Mouse (Mus musculus): ENCODE data around the gene Olfr237-ps1. TPM values are rescaled to one million over a fixed set of nuclear protein-coding genes. Genes with fewer than 3 reads are reported as not detected.
"Not testable (repeated sequence)": the region's sequence is repeated elsewhere in the genome, so short reads cannot be mapped to it uniquely, and the experiment has no call there.

Olfr237-ps1 gene
- polyA plus RNA-seq (2015; fragmentation: Nextera tagmentation; extraction: Ambion mirVana) = not detected in 2 replicates

DNA sequence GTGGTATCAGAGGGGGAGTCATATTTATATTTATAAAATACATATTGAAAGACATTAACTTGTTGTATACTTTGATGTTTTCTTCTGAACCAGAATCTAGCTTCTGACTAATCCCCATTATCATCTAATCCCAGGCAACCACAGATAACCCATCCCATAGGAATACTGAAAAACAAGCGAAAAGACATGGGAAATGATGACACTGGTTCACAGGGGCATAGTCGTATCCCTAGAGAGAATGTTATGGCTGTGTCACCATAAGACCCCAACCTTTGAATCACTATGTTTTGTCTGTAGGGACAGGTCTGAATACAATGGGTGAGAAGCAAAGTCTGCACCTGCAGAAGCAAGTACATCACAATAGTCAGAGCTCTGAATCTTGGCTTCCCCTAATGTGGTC is at the start of gene Olfr237-ps1:
Olfr237-ps1 (plus strand) TSS at position 301 of the 400 bp plus-strand sequence.
- not testable (repeated sequence) for H3K36me3 ChIP-seq; H3K9me3 ChIP-seq; H3K4me2 ChIP-seq; H3K4me3 ChIP-seq; ATAC-seq (ENCODE audit: borderline replicate concordance, extremely low read depth, low FRiP score, low TSS enrichment); H3K27ac ChIP-seq; H3K9ac ChIP-seq; H3K27me3 ChIP-seq; H3K4me1 ChIP-seq
- 81% methylated on average over 2 of the region's 2 CpGs for WGBS

DNA sequence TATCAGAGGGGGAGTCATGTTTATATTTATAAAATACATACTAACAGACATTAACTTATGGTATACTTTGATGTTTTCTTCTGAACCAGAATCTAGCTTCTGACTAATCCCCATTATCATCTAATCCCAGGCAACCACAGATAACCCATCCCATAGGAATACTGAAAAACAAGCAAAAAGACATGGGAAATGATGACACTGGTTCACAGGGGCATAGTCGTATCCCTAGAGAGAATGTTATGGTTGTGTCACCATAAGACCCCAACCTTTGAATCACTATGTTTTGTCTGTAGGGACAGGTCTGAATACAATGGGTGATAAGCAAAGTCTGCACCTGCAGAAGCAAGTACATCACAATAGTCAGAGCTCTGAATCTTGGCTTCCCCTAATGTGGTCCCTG is 40.3 kb upstream of the Olfr237-ps1 start, which contains the start of gene Olfr441:
Olfr441 (plus strand) TSS at position 301 of the 400 bp plus-strand sequence.
- WGBS = 71% methylated on average over 1 of the region's 1 CpGs
- not testable (repeated sequence) for ATAC-seq (ENCODE audit: borderline replicate concordance, extremely low read depth, low FRiP score, low TSS enrichment); H3K9ac ChIP-seq

DNA sequence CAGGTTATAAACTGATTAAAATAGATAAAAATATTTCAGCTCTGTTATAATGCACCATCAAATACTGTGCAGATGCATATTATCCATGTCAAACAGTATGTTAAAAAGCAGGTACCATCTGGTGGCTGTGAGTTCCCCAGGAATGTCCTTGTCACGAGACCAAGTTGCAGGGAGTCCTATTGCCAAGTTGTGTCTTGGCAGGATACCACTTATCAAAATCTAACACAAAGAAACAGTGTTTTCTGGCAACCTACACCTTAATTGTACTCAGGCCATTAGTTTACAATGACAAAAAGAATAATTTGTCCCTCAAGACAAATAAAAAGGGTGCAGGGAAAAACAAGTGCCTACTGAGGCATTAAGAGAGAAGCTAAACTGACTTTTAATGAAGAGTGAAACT is 13.1 kb downstream of the Olfr237-ps1 start:
- H3K27me3 ChIP-seq = no peaks in the 10 kb centered on the region
- H3K27ac ChIP-seq = no peak overlapping the region

More for the DNA sequence above, 40.3 kb upstream of the Olfr237-ps1 start, which contains the start of gene Olfr441:
- H3K4me1 ChIP-seq, H3K4me2 ChIP-seq, H3K27ac ChIP-seq, H3K36me3 ChIP-seq, H3K4me3 ChIP-seq, H3K9me3 ChIP-seq, H3K27me3 ChIP-seq: not testable (repeated sequence)

DNA sequence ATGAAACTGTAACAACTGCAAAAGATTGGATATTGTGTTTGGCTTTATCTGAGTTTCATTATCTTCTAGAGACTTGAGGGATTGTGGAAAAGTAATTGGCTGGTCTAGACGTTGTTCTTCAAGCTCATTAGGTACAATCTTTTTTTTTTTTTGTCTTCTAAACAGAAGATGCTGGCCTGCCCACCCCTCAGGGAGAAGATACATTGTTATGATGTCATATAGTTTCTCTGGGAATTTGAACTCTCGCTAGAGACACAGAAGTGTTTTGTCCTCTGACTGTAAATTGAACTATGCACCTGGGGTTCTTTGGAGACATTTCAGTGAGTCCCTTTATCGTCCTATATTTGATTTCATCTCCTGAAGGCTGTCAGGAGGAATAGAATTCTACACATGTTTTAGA is 16.6 kb downstream of the Olfr237-ps1 start, which contains the start of gene Olfr437:
Olfr437 (plus strand) TSS at position 301 of the 400 bp plus-strand sequence.
- Histone ChIP-seq H3K36me3 (no peaks in the 10 kb centered on the region), H3K9ac (no peak within 1 kb of the TSS), H3K4me1 (no peaks in the 10 kb centered on the region), H3K4me2 (no peak within 1 kb of the TSS), H3K27me3 (no peaks in the 10 kb centered on the region), H3K27ac (no peak within 1 kb of the TSS), H3K4me3 (no peak within 1 kb of the TSS), H3K9me3 (no peaks in the 10 kb centered on the region)
- 58% methylated on average over 3 of the region's 3 CpGs for WGBS
- ATAC-seq (ENCODE audit: borderline replicate concordance, extremely low read depth, low FRiP score, low TSS enrichment) = no peak

More for the DNA sequence above, 13.1 kb downstream of the Olfr237-ps1 start:
- no peaks in the 10 kb centered on the region for H3K4me1 ChIP-seq
- no peak for ATAC-seq (ENCODE audit: borderline replicate concordance, extremely low read depth, low FRiP score, low TSS enrichment)
- no peaks in the 10 kb centered on the region for H3K36me3 ChIP-seq
- H3K9ac ChIP-seq = no peak overlapping the region
- H3K9me3 ChIP-seq = no peaks in the 10 kb centered on the region
- H3K4me3 ChIP-seq = no peak overlapping the region
- 56% methylated on average over 1 of the region's 1 CpGs for WGBS
- no peak overlapping the region for H3K4me2 ChIP-seq

DNA sequence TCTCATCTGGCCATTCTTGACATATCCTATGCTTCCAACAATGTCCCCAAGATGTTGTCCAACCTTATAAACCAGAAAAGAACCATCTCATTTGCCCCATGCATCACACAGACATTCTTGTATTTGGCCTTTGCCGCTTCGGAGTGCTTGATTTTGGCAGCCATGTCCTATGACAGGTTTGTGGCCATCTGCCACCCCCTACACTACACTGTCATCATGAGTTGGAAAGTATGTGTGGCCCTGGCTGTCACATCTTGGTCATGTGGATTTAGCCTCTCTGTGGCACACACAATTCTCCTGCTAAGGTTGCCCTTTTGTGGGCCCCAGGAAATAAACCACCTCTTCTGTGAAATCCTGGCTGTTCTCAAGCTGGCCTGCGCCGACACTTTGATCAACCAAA is 20.9 kb downstream of the Olfr237-ps1 start:
- no peaks in the 10 kb centered on the region for H3K4me1 ChIP-seq
- H3K4me2 ChIP-seq = no peak overlapping the region
- H3K9ac ChIP-seq = no peak overlapping the region
- H3K4me3 ChIP-seq = no peak overlapping the region
- WGBS = 85% methylated on average over 4 of the region's 4 CpGs
- H3K27ac ChIP-seq = no peak overlapping the region
- H3K36me3 ChIP-seq = no peaks in the 10 kb centered on the region
- no peak for ATAC-seq (ENCODE audit: borderline replicate concordance, extremely low read depth, low FRiP score, low TSS enrichment)
- no peaks in the 10 kb centered on the region for H3K27me3 ChIP-seq
- no peaks in the 10 kb centered on the region for H3K9me3 ChIP-seq

DNA sequence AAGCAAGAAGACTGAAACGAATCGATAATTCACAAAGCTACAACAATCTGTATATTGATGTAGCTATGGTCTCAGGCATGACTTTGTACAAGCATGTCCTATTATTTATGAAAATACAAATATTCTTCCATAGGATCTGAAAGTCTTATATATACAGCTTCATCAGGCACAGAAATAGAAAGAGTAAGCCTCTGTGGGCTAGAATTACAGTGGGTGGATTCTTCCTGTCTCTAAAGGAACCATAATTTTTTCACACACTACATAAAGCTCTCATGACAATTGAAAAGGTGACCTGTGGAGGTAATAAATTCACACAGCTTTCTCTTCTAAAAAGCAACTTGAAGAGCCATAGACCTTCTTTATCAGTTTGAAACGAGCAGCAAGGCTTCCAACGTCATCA is 25.5 kb downstream of the Olfr237-ps1 start, which contains the start of gene Olfr13:
Olfr13 (plus strand) TSS at position 301 of the 400 bp plus-strand sequence.
- no peak within 1 kb of the TSS for H3K9ac ChIP-seq
- H3K27me3 ChIP-seq = no peaks in the 10 kb centered on the region
- ATAC-seq (ENCODE audit: borderline replicate concordance, extremely low read depth, low FRiP score, low TSS enrichment) = no peak
- H3K4me3 ChIP-seq = no peak within 1 kb of the TSS
- 55% methylated on average over 4 of the region's 4 CpGs for WGBS
- no peaks in the 10 kb centered on the region for H3K9me3 ChIP-seq
- H3K4me1 ChIP-seq = no peaks in the 10 kb centered on the region
- no peak within 1 kb of the TSS for H3K27ac ChIP-seq
- H3K4me2 ChIP-seq = no peak within 1 kb of the TSS
- no peaks in the 10 kb centered on the region for H3K36me3 ChIP-seq

DNA sequence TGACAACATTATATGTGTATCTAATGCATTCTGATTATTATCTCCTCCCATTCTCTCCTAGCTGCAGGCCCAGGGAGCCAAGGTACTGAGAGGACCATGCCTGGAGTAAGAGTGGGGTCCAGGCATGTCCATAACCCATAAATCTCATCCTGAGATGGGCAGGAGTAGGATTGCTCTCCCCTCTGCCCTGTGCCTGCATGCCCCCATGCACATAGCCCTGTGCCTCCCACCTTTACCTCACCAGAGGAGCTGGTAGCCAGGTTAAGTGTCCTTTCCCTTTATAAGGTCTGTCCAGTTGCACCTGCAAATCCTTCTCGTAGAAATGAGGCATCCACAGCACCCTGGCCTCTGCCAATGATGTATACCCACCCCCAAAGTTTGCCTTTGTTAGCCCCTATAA is 31.8 kb downstream of the Olfr237-ps1 start:
- WGBS = 68% methylated on average over 1 of the region's 1 CpGs
- H3K4me1 ChIP-seq = no peaks in the 10 kb centered on the region
- no peak for ATAC-seq (ENCODE audit: borderline replicate concordance, extremely low read depth, low FRiP score, low TSS enrichment)
- H3K9ac ChIP-seq = no peak overlapping the region
- no peaks in the 10 kb centered on the region for H3K27me3 ChIP-seq
- H3K4me2 ChIP-seq = no peak overlapping the region
- no peaks in the 10 kb centered on the region for H3K36me3 ChIP-seq
- no peak overlapping the region for H3K4me3 ChIP-seq
- H3K9me3 ChIP-seq = no peaks in the 10 kb centered on the region
- no peak overlapping the region for H3K27ac ChIP-seq

DNA sequence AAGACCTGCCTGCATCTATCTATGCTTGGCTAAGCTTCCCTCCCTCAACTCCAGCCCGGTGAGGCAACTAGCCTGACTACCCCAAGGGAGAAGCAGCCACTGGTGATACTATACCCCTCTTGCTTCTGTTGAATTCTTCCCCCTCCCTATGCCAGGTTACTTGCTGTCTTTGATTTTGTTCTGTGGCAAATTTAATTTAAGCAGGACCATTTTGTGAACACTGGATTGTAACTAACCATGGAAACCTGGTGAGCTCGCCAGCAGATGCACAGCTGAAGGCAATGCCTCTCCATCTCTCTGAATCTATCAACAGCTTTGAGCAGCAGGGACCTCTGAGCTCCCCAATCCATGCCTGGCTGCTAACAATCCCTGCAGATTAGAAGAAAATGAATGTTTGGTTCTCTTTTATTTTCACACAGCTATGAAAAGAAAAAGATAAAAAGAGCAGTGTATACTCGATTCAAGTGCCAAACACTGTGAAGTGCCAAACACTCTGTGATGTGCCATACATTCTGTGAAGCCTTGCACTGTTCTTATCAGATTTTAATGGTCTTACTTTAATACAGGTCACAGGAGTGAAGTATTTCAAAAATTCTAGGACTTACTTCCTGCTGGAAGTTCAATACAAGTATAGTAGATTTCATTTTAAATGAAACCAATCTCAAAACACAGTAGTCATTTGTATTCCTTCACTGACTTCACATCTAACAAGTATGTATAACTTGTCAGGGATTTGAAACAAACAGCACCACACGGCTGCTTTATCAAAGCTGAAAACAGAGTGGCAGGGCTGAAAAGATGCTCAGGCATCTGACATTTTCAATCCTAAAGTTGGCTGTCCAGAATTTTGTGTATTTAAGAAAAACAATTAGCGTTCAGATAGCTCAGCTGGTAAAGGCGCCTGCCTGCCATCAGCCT is 32.5 kb downstream of the Olfr237-ps1 start:
- H3K4me1 ChIP-seq = no peaks in the 10 kb centered on the region
- no peaks in the 10 kb centered on the region for H3K27me3 ChIP-seq
- no peak overlapping the region for H3K4me3 ChIP-seq
- no peak overlapping the region for H3K4me2 ChIP-seq
- no peaks in the 10 kb centered on the region for H3K36me3 ChIP-seq
- H3K9ac ChIP-seq = no peak overlapping the region
- H3K27ac ChIP-seq = no peak overlapping the region
- 34% methylated on average over 6 of the region's 6 CpGs for WGBS
- no peaks in the 10 kb centered on the region for H3K9me3 ChIP-seq
- ATAC-seq (ENCODE audit: borderline replicate concordance, extremely low read depth, low FRiP score, low TSS enrichment) = no peak

DNA sequence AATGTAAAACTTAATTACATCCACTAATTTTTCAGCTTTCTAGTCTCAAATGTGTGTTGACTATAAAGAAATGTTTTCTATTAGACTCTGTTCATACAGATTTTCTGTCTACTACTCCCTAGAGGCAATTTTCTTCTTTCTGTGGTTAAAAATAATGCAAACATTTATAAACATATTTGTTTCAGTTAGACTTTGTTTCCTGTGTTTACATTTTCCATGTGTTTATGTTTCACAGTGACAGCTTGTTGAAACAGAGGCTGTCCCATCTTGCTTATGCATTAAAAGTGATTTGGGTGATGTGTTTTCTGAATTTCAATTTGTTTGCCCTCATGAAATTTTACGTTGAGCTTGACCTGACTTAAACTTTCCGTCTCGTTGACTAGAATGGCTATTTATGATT is 44.6 kb downstream of the Olfr237-ps1 start:
- Histone ChIP-seq H3K27me3 (no peaks in the 10 kb centered on the region), H3K9ac (no peak overlapping the region), H3K4me3 (no peak overlapping the region), H3K27ac (0 out of 2 replicates have a peak overlapping the region, but pooled peaks have one; percentile 44), H3K9me3 (no peaks in the 10 kb centered on the region), H3K4me1 (no peaks in the 10 kb centered on the region), H3K4me2 (no peak overlapping the region), H3K36me3 (no peaks in the 10 kb centered on the region)
- peak; percentile 75; the same call in 1 of the 2 replicates for ATAC-seq (ENCODE audit: borderline replicate concordance, extremely low read depth, low FRiP score, low TSS enrichment)
- WGBS = 40% methylated on average over 3 of the region's 3 CpGs

DNA sequence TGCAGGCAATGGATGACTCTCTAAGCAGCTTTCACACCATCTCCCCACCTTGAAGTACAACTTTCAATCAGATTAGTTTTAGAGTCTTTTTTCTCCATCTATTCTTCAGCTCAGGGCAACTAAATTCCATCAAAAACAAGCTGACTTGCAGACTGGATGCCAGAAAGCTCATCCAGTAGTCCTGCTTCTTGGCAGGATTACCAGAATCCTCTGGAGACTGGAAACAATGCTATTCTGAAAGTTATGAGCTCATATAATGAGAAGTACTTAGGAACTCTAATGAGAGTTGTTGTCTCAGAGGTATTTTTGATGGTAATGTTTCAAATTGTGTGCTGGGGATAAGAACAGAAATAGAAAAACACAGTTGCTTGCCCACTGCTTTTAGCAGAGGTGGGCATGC is 50.4 kb downstream of the Olfr237-ps1 start, which contains the start of gene Olfr435:
Olfr435 (plus strand) TSS at position 366 of the 400 bp plus-strand sequence.
- Histone ChIP-seq H3K4me2 (no peak within 1 kb of the TSS), H3K27me3 (no peaks in the 10 kb centered on the region), H3K4me1 (0 out of 2 replicates have a peak, but pooled peaks cover 3% of the 10 kb centered on the region), H3K9ac (no peak within 1 kb of the TSS), H3K27ac (no peak within 1 kb of the TSS), H3K4me3 (no peak within 1 kb of the TSS), H3K36me3 (no peaks in the 10 kb centered on the region), H3K9me3 (no peaks in the 10 kb centered on the region)
- no peak for ATAC-seq (ENCODE audit: borderline replicate concordance, extremely low read depth, low FRiP score, low TSS enrichment)

DNA sequence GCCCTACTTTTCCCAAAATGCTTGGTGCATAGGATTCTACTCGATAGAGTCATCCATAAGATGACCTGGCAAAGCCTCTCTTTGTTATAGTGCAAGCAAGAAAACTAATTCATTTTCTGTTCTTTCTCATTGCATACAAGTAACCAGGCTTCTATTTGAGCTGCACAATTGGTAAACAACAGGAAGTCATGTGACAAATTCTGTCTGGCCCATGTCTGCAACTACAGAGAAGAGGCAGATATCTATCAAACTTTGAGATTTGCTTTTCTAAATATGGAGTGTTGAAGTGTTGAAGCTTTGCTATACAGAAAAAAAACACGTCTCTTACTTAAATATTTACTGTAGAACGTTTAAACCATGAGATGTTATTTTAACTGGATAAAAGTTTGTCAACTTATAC is 51.7 kb downstream of the Olfr237-ps1 start:
- WGBS = 28% methylated on average over 3 of the region's 3 CpGs
- peak; percentile 65; the same call in 1 of the 2 replicates for ATAC-seq (ENCODE audit: borderline replicate concordance, extremely low read depth, low FRiP score, low TSS enrichment)

DNA sequence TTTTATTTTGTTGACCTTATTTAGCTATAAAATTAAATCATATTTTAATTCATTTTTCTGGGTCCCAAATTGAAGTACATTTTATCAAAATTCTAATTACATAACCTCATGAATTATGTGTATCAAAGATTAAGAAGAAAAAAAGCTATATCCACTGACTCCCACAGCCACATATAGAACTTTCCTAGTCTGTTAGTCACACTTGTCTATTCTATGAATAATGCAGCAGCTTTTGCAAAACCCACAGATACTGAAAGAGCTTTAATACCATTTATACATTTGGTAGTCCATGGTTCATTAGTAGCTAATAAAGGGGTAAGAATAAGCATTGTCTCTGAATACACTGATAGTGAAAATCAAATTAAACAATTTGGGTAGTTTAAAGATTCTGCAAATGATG is 56.4 kb downstream of the Olfr237-ps1 start:
- no peaks in the 10 kb centered on the region for H3K36me3 ChIP-seq
- no peak overlapping the region for H3K9ac ChIP-seq
- no peak overlapping the region for H3K27ac ChIP-seq
- H3K4me2 ChIP-seq = no peak overlapping the region
- ATAC-seq (ENCODE audit: borderline replicate concordance, extremely low read depth, low FRiP score, low TSS enrichment) = no peak
- no peaks in the 10 kb centered on the region for H3K9me3 ChIP-seq
- no peaks in the 10 kb centered on the region for H3K27me3 ChIP-seq
- H3K4me1 ChIP-seq = no peaks in the 10 kb centered on the region
- no peak overlapping the region for H3K4me3 ChIP-seq

More for the DNA sequence above, 51.7 kb downstream of the Olfr237-ps1 start:
- no peaks in the 10 kb centered on the region for H3K36me3 ChIP-seq
- no peak overlapping the region for H3K4me2 ChIP-seq
- no peak overlapping the region for H3K4me3 ChIP-seq
- 0 out of 2 replicates have a peak, but pooled peaks cover 3% of the 10 kb centered on the region for H3K4me1 ChIP-seq
- H3K9ac ChIP-seq = no peak overlapping the region
- no peak overlapping the region for H3K27ac ChIP-seq
- no peaks in the 10 kb centered on the region for H3K27me3 ChIP-seq
- no peaks in the 10 kb centered on the region for H3K9me3 ChIP-seq

Measured in lung, embryonic 15.5 days (tissue).